Mouse (Mus musculus) Patski (cell line): ENCODE results near the gene Tfam. TPM values are rescaled to one million over a fixed set of nuclear protein-coding genes. Genes with fewer than 3 reads are reported as not detected.

Experiments
- ATAC-seq: fragments of 100-300 bp; one replicate; pipeline ENCODE4 v1.8.0; 2021
- CTCF ChIA-PET: fragments of 350-600 bp; sonication (Branson Sonifier 250); formaldehyde crosslinking; loops from one replicate; lab custom pipeline; 2022; ENCODE audit warnings: inconsistent platforms; lab: Charles Lee
- POLR2A ChIA-PET: fragments of 350-600 bp; sonication (Branson Sonifier 250); formaldehyde crosslinking; loops from one replicate; lab custom pipeline; 2022; ENCODE audit warnings: antibody characterized with exemption, inconsistent platforms; lab: Charles Lee
- DNase-seq: peaks from one replicate; pipeline ENCODE4 v3.0.0-alpha.2; 2011; ENCODE audit warnings: low read depth, low spot score
- H3K27me3 ChIP-seq: fragments of 371-371 bp; one replicate; pipeline ENCODE4 v1.5.1; 2021
- CTCF ChIP-seq: fragments of 100-300 bp; IDR thresholded peaks from one replicate; pipeline ENCODE4 v1.5.1; 2021
- in situ Hi-C: fragments of 300-500 bp; cut with MboI; formaldehyde crosslinking; loops from 3 replicates; pipeline ENCODE4 v1.11.1; 2018; ENCODE audit warnings: low pct_unique_long_range_greater_than_20kb, mixed read lengths
- polyA plus RNA-seq: library from polyadenylated mRNA; unstranded; gene quantifications from one replicate; pipeline ENCODE4 v1.2.3, GENCODE M21; 2021

The Tfam gene
- polyA plus RNA-seq = 75.9 TPM

DNA sequence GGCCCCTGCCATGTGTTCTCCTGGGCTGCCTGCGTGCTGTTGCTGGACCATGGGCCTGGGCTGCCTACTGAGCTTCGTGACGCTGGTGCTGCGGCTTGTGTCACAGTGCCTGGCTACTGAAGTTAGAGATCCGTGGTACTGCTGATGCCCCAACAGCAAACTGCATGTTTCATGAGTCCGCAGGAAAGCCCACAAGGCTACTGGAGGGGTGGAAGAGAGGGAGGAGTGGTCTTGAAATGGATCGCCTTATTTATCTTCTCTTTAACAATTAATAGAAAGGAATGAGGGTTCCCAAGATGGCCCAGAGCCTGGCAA, at the start of gene Tfam:
Tfam (minus strand) TSS at position 41 of the 315 bp plus-strand sequence.
- peaks cover 5% of the 10 kb centered on the region for H3K27me3 ChIP-seq
- no peak for TF ChIP-seq CTCF
- DNase-seq = no peak
- no peak for ATAC-seq
- POLR2A ChIA-PET = no interaction called here
- in situ Hi-C loops = no loop called here
- CTCF ChIA-PET = interaction anchor here (1.5 kb wide), 1 partner anchor 12 kb away, joined by 6 read pairs; no protein-coding TSS in a partner anchor

DNA sequence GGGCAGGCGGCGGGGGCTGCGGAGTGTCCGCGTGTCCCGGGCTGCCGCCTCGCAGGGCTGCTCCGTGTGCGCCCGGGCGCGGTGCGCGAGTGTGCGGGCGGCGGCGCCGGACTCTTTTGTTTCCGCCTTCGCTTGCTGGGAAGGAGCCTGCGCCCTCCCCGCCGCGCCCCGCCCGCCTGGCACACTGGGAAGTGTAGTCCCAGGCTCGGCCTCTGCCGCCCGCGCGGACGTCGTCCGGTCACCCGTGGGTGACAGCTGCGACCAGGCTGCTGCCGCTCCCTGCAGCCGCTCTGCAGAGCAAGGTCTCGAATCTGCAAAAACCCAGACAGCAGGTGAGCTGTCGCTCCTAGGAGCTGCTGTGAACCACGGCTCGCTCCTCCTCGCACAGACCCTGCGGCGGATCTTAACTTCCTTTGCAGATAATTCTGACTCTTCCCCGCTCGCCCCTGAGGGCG, 47.1 kb upstream of the Tfam start, which contains the start of gene Ube2d1:
Ube2d1 (minus strand) TSS at position 137 of the 455 bp plus-strand sequence.
- TF ChIP-seq CTCF = no peak
- H3K27me3 ChIP-seq = no peaks in the 10 kb centered on the region
- CTCF ChIA-PET = no interaction called here
- POLR2A ChIA-PET = no interaction called here
- DNase-seq = no peak
- in situ Hi-C loops = no loop called here
- ATAC-seq = peak; percentile 93

DNA sequence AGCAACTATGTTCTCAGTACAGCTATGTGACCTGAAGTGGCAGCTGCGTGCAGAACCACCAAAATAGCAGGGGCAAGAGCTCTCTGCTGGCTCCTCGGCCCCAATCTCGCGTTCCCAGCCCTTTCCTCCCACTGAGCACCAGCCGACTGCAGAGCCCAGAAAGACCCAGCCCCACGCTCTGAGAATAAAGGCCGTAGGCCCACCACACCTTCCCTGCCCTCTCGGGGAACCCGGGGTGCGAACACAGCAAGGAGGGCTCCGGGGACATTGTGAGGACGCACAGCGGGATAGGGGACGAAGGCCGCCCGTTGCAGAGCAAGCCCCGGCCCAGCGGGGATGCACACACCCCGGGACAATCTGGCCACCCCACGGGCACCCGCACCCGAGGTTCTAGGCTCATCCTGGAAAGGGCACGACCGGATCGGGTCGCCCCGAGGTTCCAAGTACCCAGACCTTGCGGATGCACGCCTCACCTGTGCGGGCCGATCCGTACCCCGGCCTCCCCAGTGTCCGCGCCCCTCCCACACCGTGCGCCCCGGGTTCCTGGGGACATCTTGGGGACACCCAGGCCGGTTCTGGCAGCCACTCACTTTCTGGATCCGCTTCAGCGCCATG, 46.5 kb upstream of the Tfam start:
- ChIA-PET CTCF (no interaction called here), POLR2A (interaction anchor here (1.2 kb wide), 1 partner anchor 35 kb away, joined by 6 read pairs; no protein-coding TSS in a partner anchor)
- DNase-seq (no peak), ATAC-seq (peak; percentile 42)
- in situ Hi-C loops = no loop called here
- H3K27me3 ChIP-seq = no peaks in the 10 kb centered on the region
- no peak for TF ChIP-seq CTCF

DNA sequence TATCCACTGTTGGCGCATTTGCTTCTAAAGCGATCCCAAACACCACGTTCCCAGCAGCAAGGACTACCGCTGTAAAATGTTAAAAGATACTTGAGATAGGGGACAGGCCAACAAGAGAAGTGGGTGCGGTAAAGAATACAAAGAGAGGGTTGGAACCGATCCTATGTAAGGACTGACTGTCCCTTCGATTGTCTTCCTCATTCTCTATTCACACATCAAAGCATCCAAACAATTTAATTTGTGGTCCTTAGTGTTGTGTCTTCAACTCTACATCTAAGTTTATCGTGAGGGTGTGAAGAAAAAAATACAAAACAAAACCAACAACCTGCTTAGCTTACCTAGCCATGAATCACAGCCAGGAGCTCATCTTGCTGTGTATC, 46.0 kb upstream of the Tfam start:
- no peaks in the 10 kb centered on the region for H3K27me3 ChIP-seq
- no peak for ATAC-seq
- ChIA-PET POLR2A (interaction anchor here (1.2 kb wide), 1 partner anchor 35 kb away, joined by 6 read pairs; no protein-coding TSS in a partner anchor), CTCF (no interaction called here)
- TF ChIP-seq CTCF = no peak
- in situ Hi-C loops = no loop called here
- no peak for DNase-seq

DNA sequence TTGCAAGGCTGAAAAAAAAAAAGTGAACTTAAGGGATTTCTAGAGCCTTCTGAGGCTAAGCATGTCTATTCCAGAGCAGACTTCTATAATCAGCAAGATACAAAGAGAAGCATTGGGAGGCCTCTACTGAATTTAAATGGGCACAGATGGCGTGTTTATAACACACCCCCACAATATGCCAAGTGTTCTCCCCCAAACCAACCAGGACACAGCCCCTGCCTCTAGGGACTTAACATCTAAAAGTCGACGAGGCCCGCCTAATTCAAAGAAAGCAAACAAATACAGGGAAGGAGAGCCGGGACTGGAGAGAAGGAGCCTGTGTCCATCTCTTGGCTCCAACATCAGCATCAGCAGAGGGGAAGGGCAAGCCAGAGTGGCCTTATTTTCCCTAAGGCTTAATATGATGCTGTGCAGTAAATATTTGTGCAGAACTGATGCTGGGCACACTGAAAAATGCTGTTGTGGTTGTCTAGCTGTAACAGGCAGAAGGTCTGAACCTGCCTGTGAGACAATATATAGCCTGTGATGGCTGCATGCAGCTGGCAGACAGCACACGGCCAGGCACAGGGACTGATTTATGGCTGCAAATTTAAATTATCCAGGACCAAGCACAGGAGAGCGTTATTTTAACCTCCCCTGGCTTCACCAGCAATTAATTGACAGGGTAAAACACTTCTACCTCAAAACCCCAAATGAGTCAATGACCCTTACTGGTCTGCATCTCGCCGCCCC, 35.1 kb upstream of the Tfam start:
- POLR2A ChIA-PET = no interaction called here
- CTCF ChIA-PET = interaction anchor here (0.7 kb wide), 1 partner anchor 9 kb away, joined by 3 read pairs; no protein-coding TSS in a partner anchor
- no peak for DNase-seq
- no peak for TF ChIP-seq CTCF
- no peak for ATAC-seq
- in situ Hi-C loops = no loop called here
- H3K27me3 ChIP-seq = no peaks in the 10 kb centered on the region

DNA sequence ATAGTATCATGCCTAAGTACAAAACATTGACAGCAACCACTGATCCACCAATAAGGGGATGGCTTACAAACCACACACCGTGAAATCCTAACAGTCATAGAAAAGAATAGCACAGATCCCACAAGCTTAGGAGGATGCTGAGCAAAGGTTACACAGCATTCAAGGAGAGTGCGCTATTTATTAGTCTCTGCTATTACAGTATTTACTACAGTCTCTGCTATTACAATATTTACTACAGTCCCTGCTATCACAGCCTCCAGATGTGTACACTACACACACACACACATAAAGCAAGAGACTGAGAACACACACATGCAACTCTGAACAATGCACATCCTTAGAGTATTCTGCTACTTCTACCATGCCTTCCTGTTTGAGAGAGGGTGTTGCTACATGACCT, 29.9 kb upstream of the Tfam start:
- ATAC-seq = no peak
- no peak for TF ChIP-seq CTCF
- CTCF ChIA-PET = no interaction called here
- DNase-seq = no peak
- in situ Hi-C loops = no loop called here
- POLR2A ChIA-PET = interaction anchor here (0.6 kb wide), 2 partner anchors 15 to 26 kb away, joined by 3 read pairs; no protein-coding TSS in a partner anchor
- H3K27me3 ChIP-seq = no peaks in the 10 kb centered on the region

DNA sequence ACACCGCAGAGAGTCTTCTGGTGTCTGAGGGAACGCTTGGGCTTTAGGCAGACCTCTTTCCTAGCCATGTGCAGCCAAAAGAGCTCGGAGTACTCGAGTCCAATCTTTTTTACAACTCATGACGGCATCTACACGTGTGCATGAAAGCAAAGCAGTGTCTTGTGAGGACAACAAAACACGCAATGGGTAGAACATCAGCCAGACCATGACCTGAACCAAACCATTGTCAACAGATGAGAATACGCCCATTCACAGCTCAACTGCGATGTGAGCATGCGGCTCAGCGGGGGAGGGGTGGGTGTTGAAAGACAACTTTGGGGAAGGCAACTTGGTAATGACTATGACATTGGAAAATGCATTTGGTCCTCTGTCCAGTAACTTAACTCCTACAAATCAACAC, 29.4 kb upstream of the Tfam start:
- H3K27me3 ChIP-seq = no peaks in the 10 kb centered on the region
- DNase-seq (no peak), ATAC-seq (no peak)
- ChIA-PET CTCF (no interaction called here), POLR2A (no interaction called here)
- in situ Hi-C loops = no loop called here
- no peak for TF ChIP-seq CTCF

DNA sequence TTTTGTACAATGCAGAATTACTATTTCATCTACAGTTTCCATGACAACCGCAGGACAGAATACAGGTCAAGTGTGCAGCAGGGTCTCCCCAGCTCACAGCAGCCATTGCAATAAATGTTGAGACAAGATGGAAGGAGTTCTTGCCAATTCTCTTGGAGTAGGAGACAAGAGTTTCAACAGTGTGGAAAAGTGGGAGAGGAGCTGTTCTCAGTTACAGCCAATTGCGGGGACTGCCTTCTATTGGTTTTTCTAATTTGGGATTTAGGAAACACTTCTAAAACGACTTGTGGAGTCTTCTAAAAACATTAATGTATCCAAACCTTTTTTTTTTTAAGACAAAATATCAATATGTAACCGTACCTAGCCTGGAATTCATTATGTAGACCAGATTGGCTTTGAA, 27.0 kb upstream of the Tfam start:
- CTCF ChIA-PET = interaction anchor here (1.6 kb wide), 1 partner anchor 37 kb away, joined by 4 read pairs; no protein-coding TSS in a partner anchor

DNA sequence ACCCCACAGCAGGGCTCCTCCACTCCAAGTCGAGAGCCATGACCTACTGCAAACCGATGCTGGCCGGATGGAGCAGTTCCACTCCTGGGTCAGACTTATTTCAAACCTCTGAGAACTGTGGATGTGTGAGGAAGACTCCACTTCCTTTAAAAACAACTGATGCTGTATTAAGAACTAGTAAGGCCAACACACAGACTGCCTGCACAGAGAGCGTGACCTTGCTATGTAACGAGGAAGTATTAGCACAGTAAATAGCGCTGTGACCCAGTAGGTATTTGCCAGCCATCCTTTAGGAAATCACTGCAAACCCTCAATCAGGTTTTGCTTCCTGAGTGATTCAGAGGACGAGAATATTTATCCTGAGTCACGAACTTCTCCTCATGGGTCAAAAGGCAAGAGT, 23.6 kb upstream of the Tfam start:
- DNase-seq (peak; percentile 34), ATAC-seq (peak; percentile 54)
- CTCF ChIA-PET = no interaction called here
- POLR2A ChIA-PET = interaction anchor here (0.6 kb wide), 1 partner anchor 37 kb away, joined by 5 read pairs; no protein-coding TSS in a partner anchor
- in situ Hi-C loops = no loop called here
- TF ChIP-seq CTCF = no peak
- H3K27me3 ChIP-seq = no peaks in the 10 kb centered on the region

More for the DNA sequence above, 27.0 kb upstream of the Tfam start:
- H3K27me3 ChIP-seq = no peaks in the 10 kb centered on the region
- ATAC-seq (no peak), DNase-seq (no peak)
- in situ Hi-C loops = no loop called here
- no peak for TF ChIP-seq CTCF
- POLR2A ChIA-PET = no interaction called here

DNA sequence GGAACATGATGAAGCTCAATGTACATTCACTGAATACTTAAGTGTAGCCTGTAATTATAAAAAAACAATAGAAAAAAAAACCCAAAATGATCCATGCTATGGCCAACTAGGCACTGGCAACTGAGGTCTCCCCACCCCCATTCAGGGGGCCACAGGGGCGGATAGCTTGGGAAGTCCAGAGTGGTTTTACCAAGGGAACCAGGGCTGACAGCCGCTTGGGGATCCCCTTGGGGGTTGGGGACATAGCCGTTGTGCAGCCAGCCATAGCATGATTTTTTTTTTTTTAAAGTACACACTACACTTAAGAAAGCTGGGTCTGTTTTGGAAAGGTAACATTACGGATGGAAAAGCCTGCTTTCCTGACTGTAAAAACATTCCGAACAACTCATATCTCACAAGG, 20.9 kb upstream of the Tfam start:
- CTCF ChIA-PET = interaction anchor here (0.9 kb wide), 1 partner anchor 37 kb away, joined by 3 read pairs; no protein-coding TSS in a partner anchor
- no peaks in the 10 kb centered on the region for H3K27me3 ChIP-seq
- ATAC-seq = no peak
- TF ChIP-seq CTCF = no peak
- POLR2A ChIA-PET = no interaction called here
- no peak for DNase-seq
- in situ Hi-C loops = no loop called here

DNA sequence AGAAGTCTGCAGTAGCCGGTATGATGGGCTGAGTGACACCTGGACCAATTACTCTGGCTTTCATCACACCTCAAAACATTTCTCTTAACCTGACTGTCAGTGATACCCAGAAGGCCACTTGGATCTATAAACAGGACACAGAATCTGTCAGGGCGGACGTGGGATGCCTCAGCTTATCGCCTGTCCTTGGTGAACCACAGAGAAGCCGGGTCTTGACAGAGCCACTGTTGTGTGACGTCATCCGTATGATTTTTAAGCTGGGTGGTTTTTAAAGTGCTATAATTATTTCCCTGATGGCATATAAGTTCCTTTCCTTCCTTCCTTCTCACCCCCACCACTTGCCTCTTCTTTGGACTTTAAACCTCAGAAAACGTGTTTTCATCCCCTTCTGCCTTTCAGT, 20.4 kb upstream of the Tfam start:
- in situ Hi-C loops = no loop called here
- CTCF ChIA-PET = interaction anchor here (0.9 kb wide), 1 partner anchor 37 kb away, joined by 3 read pairs; no protein-coding TSS in a partner anchor
- no peak for ATAC-seq
- no peaks in the 10 kb centered on the region for H3K27me3 ChIP-seq
- TF ChIP-seq CTCF = no peak
- POLR2A ChIA-PET = no interaction called here
- no peak for DNase-seq
